Mouse (Mus musculus): ENCODE data around the gene Rasgrf1. TPM values are rescaled to one million over a fixed set of nuclear protein-coding genes. Genes with fewer than 3 reads are reported as not detected.

Rasgrf1 gene
- total RNA-seq, 2 experiments from 2014 or later: not detected

DNA sequence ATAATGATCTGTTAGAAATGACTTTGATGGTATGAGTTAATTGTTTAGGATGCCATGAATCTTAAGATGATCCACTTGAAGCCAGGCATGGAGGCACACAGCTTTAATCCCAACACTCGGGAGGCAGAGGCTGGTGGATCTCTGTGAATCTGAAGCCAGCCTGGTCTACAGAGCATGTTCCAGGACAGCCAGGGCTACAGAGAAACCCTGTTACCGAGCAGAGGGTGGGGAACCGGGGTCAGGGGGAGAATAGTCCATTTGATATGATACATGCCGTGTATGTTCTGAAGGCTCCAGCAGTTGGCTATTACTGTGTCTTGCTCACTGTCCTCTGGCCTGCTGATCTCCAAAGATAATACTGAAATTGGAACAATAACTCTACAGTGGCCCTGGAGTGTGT lies 54.4 kb downstream of the Rasgrf1 start:
- DNase-seq: peak in 1 of 2 experiments; percentile 2
- intact Hi-C loops (cut with DNase I): no loop called here

DNA sequence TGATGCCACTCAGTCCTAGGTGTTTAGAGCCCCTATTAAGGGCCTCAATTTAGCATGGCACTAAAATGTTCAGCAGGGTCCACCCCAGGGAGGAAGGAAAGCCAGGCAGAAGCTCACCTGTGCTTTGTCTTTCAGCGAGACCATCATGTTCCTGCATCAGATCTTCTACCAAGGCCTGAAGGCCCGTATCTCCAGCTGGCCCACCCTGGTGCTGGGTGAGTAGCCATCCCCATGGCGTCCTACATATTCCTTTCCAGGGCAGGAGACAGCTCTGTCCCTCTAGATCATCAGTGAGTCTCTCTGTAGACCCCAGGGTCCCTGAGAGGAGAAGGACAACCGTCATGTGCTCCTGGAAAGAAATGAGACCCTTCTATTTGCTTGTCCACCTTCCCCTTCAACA lies 58.0 kb downstream of the Rasgrf1 start:
- no peak for DNase-seq
- intact Hi-C loops (cut with DNase I): no loop called here

DNA sequence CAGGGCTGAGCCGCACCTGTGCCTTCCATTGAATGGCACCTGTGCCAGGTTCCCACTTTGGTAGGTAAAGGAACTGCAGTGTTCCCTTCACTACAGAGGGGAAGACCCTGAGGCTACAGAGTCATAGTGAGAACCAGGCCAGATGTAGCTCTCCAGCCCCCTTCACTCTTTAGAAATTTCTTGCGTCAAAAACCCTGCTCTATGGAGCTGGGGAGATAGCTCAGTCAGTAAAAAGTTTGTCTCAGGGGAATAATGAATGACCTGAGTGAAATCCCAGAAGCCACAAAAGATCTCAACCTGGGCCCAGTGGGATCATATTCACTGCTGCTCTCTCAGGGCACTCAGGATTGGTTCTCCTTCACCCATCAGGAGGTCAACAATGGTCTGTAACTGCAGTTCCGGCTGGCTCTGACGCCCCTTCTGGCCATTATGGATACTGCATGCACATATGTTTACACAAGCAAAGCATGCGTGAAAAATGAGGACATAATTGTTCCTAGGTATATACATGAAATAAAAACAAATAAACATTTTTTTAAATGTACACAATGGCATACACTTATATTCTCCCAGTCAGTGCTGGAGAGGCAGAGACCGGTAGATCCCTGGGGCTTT lies 59.2 kb downstream of the Rasgrf1 start:
- intact Hi-C loops (cut with DNase I): no loop called here
- no peak for DNase-seq

DNA sequence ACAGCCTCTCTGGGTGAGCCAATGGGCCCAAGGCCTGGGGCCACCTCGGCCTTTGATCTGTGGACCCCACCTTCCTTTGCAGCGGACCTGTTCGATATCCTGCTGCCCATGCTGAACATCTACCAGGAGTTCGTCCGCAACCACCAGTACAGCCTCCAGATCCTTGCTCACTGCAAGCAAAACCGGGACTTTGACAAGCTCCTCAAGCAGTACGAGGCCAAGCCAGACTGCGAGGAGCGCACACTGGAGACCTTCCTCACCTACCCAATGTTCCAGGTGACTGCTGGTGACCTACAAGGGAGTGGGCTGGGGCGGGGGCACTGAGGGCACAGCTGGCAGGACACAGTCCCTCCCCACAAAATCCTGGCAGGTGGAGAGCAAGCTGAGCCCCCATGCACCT lies 60.6 kb downstream of the Rasgrf1 start:
- DNase-seq: no peak
- intact Hi-C loops (cut with DNase I): loop anchor here (5.0 kb wide), 1 partner anchor 143 kb away; no protein-coding TSS in a partner anchor

DNA sequence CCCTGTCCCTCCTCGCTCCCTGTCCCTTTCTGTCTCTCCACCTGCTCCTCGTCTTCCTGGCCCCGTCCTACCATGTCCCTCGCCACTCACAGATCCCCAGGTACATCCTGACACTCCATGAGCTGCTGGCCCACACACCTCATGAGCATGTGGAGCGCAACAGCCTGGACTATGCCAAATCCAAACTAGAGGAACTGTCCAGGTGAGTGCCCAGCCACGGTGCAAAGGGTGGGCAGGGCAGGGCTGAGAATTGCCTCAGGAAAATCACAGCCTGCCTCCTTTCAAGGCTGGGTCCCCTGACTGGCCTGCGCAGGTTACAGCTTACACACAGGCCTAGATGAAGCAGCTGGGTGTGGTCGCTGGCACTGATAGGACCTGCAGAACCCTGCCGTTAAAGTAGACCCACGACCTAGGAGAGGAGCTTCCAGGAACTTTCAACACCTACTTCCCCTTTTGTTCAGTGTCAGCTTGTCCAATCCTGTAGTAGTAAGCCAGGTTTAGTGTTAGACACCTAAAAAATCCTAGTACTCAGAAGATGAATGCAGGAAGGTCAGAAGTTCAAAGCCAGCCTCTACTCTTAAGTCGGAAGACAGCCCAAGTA lies 61.3 kb downstream of the Rasgrf1 start:
- DNase-seq: no peak
- intact Hi-C loops (cut with DNase I): loop anchor here (5.0 kb wide), 1 partner anchor 144 kb away; no protein-coding TSS in a partner anchor

DNA sequence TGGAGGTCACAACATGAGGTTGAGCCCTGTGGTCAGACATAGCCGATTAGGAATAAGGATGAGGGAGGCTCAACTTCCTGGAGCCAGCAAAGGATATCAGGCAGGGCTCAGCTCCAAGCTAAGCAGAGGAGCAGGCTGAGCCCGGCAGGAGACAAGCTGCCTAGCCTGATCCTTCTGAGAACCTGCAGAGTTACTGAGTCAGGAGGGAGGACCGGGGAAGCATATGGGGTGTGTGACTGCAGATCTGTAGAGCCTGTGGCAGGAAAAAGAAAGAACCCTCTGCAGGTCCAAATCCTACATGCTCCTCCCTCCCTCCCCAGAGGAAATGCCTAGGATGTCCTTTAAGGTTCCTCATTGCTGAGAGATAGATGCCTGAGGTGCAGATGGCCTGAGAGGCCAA lies 62.6 kb downstream of the Rasgrf1 start:
- no peak for DNase-seq
- intact Hi-C loops (cut with DNase I): loop anchor here (5.0 kb wide), 1 partner anchor 145 kb away; no protein-coding TSS in a partner anchor

DNA sequence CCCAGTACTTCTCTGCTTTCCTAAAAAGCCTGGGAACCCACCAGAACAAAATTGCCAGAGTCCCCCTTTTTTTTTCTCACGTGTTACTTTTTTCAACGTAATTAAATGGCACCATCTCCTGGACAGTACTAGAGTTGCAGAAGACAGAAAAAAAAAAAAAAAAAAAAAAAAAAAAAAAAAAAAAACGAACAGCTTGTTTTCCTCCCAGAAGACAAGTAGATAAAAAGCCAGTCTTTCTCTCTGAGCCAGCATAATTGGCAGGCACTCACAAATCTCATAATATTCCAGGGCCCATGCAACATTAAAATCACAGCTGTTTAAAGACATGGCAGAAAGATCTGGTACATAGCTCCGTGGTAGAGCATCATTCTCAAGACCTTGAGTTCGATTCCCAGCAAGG lies 64.1 kb downstream of the Rasgrf1 start:
- no peak for DNase-seq
- intact Hi-C loops (cut with DNase I): loop anchor here (5.0 kb wide), 1 partner anchor 147 kb away; no protein-coding TSS in a partner anchor

DNA sequence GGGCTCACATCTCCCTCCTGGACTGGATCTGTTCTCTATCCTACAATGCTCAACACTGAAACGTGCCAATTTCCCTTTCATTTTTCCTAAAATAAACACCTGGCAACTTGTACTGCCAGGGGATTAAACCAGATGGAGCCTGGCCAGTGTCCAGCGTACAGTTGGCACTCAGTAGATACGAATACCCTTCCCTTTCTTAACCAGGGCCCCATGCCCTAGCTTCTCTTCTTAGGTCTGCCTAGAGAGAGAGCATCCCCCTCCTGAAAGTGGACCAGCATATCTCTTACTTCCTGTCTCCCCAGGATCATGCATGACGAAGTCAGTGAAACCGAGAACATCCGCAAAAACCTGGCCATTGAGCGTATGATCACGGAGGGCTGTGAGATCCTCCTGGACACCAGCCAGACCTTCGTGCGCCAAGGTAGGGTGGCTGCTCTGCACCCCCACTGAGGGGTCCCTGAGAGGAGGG lies 64.8 kb downstream of the Rasgrf1 start:
- DNase-seq: no peak
- intact Hi-C loops (cut with DNase I): loop anchor here (5.0 kb wide), 1 partner anchor 147 kb away; no protein-coding TSS in a partner anchor

DNA sequence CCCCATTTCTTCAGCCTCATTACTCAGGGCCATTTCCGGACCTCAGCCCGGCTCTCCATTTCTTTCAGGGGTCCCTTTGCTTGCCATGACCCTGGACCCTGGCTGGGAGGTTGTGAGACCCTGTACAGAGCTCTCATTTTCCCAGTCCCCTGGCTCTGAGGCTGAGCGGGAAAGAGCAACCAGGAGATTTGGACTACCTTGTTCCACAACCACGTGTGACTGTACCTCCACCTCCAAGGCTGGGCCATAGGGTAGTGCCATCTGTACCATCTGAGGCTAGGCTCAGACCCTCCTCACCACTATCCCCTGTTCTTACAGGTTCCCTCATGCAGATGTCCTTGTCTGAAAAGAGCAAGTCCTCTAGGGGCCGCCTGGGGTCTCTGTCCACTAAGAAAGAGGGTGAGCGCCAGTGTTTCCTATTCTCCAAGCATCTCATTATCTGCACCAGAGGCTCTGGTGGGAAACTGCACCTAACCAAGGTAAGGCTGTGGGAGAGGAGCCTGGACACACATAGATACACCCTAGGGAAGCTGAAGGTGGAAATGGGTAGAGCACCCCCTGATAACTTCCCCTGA lies 66.7 kb downstream of the Rasgrf1 start:
- intact Hi-C loops (cut with DNase I): no loop called here
- no peak for DNase-seq

DNA sequence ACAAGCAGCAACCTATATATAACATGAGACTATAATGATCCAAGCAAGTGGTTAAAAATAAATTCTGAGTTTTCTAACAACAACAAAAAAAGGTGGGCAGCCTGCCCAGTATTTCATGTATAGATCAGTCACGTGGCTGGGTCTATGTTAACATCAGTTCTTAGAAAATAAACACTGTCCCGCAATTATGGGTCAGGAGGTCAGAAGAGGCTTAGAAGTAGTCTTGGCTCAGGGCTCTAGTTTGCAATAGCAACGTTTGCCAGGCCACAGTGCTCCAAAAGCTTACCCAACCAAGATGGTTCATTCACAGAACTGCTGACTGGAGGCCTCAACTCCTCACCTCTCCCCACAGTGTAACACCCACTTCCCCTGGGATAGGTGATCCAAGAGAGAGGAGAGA lies 69.5 kb downstream of the Rasgrf1 start:
- no peak for DNase-seq
- intact Hi-C loops (cut with DNase I): no loop called here

DNA sequence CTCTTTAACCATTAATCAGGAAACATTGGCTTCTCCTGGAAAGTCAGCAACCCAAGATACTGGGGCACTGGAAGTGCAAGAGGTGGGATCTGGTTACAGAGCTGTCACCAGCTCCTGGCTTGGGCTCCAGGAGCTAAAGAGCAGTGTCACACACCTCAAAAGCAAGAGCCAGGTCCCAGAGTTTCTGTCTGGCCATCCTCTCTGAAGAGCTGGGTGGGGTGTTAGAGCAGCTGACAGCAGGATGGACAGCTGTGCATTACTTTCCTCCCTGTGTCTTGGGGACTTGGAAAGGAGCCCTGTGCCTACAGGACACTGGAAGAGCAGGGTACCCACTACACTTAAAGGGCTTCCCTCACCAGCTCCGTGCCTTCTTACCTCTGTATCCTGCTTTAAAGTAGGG lies 72.5 kb downstream of the Rasgrf1 start:
- intact Hi-C loops (cut with DNase I): no loop called here
- DNase-seq: no peak

DNA sequence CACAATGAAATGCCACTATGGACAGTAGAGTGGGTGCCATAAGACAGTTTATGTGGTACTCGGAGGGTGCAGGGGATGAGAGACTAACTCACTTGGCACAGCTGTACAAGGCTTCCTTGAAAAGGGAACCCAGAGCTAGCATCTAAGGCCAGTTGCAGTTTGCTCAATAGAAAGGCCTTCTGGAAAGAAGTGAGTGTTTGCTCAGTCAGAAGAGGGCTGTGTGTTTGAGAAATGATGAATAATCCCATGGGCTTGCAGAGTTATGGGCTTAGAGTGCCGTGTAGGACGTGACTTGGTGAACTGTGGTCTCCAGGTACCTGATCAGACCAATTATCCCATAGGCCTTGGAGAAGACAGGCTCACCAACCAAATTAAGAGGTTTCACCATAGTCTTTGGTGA lies 78.3 kb downstream of the Rasgrf1 start:
- DNase-seq: no peak
- intact Hi-C loops (cut with DNase I): no loop called here

DNA sequence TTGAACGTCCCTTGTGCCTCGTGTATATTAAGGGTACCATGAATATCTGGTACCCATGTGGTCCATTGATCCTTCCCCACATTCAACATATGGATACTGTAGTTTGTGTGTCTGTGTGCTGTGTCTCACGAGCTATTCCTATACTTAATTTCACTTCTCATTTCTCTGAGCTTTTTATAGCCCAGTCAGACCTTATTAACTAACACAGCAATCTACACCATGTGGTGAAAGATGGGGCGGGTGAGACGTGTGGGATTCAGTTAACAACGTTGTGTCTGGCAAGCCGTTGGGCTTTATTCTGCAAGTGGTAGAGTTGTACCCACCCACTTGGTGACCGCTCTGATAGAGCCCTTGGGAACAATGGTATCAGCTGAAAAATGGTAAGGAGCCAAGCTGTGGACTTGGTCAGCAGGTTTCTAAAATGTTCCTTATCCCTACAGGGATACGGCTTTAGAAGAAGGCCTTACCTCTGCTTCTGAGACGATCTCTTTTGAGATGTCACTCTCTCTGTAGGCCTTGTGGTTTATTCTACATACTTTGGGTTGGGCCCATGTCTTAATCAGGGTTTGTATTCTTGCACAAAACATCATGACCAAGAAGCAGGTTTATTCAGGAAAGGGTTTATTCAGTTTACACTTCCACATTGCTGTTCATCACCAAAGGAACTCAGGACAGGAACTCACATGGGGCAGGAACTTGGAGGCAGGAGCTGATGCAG lies 79.3 kb downstream of the Rasgrf1 start:
- DNase-seq: no peak
- intact Hi-C loops (cut with DNase I): no loop called here

DNA sequence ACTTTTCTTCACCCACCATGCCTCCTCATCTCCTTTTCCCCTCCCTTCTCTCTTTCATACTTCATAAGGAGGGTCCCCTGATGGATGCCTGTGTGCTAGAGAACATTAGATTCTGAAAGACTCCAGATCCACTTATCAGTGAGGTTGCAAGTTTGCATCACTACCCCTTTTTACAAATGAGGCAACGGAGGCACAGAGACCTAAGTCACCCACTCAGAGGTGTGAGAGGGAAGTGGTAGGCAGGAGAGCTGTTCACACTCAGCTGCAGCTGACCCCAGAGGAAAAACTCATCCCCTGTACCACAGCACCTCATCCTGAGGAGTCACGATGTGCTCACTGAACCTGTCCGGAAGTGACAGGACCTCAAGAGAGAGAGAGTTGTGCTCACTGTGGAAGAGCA lies 96.7 kb downstream of the Rasgrf1 start:
- intact Hi-C loops (cut with DNase I): no loop called here
- DNase-seq: no peak

DNA sequence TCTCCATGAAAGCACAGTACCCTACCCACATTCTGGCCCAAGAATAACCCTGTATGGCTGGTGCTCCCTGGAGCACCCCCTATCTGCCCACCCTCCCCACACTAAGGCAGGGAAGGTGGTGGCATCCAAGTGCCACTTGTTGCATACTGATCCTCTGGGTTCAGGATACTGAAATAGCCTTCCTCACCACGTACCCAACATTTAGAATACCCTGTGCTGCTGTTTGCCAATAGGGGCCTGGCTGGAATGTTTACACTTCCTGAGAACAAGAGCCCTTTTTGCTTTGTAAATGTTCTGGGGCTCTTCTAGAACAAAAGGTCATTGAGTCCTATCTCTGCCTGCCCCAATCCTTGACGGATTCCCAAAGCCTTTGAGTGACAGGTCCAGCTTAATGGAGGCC lies 97.4 kb downstream of the Rasgrf1 start:
- DNase-seq: no peak
- intact Hi-C loops (cut with DNase I): no loop called here

DNA sequence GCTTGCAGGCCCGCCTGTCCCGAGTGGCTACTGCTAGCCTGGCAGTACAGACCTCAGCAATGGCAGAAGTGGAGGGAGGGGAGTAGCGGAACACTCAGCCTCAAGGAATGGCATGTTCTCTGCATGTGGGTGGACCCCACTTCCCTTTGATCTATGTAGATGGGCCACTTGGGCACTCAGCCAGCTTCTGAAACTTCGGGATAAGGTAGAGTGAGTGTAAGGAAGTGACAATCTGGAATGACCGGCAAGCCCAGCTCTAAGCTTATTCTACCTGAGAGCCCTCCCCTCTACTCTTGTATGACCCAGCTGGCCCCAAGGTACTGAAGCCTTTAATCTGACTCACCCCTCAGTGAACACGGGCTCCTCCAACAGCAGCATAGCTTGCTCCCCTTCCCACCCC lies 98.4 kb downstream of the Rasgrf1 start:
- no peak for DNase-seq
- intact Hi-C loops (cut with DNase I): no loop called here

DNA sequence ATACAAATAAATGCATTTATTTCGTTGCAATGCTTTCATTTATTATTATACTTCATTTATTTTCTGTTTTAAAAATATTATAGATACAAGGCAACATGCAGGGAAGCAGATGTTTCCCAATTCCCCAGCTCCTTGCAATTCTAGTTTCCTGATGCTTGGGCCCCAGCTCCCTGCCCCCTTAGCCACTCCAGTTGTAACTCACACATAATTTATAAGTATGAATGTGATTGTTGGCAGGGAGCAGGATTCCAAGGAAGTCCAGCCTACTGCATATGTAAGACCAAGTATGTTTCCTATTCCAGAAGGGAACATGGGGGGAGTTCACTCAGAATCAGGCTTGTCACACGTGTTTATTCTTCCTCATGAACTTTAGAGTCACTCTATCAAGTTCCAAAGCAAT lies 102.1 kb downstream of the Rasgrf1 start:
- intact Hi-C loops (cut with DNase I): no loop called here
- no peak for DNase-seq

DNA sequence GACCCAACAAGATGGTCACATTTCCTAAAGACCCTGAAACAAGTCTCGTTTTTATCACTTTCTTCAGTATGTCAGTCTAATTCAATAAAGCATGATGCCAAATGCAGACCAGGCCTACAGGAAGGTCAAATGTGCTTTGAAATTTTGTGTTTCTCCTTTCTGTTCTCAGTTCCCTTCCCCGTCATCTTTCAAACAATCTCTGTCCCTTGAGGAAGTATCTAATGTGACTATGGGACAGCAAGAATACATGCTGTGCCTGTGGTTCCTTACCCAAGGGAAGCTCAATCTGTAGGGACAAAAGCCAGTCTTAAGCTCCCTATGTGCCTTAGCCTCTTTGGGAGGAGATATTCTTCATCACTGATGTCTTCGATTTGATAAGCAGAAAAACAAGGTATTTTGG lies 104.9 kb downstream of the Rasgrf1 start:
- no peak for DNase-seq
- intact Hi-C loops (cut with DNase I): no loop called here

DNA sequence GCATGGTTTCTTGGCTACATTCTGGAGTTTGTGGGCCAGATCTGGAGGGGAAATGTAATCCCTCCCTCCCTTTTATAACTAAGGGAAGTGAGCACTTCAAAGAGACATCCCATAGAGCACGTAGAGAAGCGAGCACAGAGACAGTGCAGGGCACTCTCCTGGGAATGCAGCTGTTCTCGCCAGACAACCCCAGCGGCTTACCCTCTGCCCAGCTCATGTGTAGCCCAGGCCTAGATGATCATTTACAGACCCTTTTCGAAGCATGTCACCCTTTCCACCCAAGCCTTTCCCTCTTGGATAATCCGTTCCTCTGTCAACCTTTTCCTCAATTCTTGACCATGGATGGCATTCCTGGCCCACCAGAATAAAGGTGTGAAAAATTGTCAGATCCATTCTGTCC lies 106.5 kb downstream of the Rasgrf1 start:
- intact Hi-C loops (cut with DNase I): no loop called here
- no peak for DNase-seq

DNA sequence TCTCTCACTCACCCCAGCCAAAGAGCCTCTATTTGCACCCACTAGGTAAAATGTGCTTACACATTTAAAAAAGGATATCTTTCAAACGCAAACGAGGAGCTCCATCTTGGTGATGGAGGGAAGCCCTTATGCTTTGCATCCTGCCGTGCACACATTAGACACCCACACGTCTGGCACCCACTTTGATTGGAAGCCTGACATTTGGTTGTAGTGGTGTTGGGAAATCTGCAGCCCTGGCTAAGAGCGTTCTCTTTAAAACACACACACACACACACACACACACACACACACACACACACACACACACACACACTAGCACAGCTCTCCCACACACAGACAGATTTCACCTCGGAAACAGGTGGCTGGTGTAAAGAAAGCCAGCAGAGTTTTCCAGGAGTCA lies 111.2 kb downstream of the Rasgrf1 start:
- intact Hi-C loops (cut with DNase I): no loop called here

DNA sequence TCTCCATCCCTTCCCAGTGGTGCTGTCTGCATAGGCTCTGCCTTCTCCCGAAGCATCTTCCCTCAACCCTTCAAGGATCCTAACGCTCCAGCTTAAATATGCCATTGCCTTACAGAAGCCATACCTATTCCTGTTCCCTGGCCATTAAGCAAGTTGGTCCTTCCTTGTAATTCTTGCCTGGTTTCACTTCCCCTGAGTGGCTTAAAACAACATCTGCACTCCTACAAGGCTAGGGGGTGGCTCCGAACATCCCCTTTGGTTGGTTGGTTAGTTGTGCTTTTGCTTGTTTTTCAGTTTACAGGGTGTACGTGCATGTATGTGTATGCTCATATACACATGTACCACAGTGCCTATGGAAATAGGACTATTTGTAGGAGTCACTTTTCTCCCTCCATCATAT lies 111.7 kb downstream of the Rasgrf1 start:
- intact Hi-C loops (cut with DNase I): no loop called here
- no peak for DNase-seq

More for the DNA sequence above, 111.2 kb downstream of the Rasgrf1 start:
- DNase-seq: no peak
